11 mouse cellular contexts compared by ENCODE assay signal in the genomic region with DNA sequence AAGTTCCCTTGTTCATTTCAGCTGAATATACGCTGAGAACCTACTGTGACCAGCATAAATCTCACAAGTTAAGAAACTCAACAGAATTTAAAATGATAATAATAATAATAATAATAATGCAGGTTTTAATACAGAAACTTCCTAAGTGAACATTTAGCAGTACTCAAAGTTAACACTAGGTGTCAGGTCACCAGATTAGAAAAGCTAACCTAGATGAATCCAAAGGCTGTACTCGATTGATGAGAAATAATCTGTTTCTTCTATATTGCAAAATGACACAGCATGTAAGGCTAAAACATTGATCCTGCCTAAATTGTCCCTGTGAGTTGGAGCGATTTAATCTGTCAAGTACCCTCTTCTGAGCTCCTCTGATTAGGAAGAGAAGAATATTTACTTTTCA. TPM values are rescaled to one million over a fixed set of nuclear protein-coding genes. Genes with fewer than 3 reads are reported as not detected.
DNase-seq lines count a peak whose midpoint lies in the region; ATAC-seq lines count a peak whose summit lies in the region.
"Had no signal": no experiment of that assay in that cellular context is flagged by ENCODE, and none has a peak within 500 bp of the region (broad histone marks: within the 10 kb centered on the region; RNA-seq: fewer than 3 reads in every experiment).

No protein-coding gene starts in this region.

- DNase-seq in midbrain, embryonic 11.5 days (ENCODE audit: low spot score, missing footprints): peak; percentile 81
- peak; percentile 71 for DNase-seq in adipocyte (ENCODE audit: low spot score)
- DNase-seq in ovary, postnatal 14 days (ENCODE audit: low spot score): no peak
- DNase-seq in right cerebral cortex, postnatal 25 days: no peak

- no peak overlapping the region for H3K4me3 ChIP-seq in hindbrain, embryonic 13.5 days
- no peak overlapping the region for H3K4me3 ChIP-seq in hindbrain, embryonic 16.5 days (ENCODE audit: low read length)
- H3K4me3 ChIP-seq in midbrain, embryonic 11.5 days (ENCODE audit: low read depth, low read length): no peak overlapping the region
- H3K4me3 ChIP-seq in midbrain, embryonic 13.5 days (replicated peaks): no peak overlapping the region
- H3K4me3 ChIP-seq: embryonic facial prominence, embryonic 15.5 days; kidney, embryonic 15.5 days; neural tube, embryonic 12.5 days had no signal

- no peaks in the 10 kb centered on the region for H3K4me1 ChIP-seq in hindbrain, embryonic 13.5 days (replicated peaks)
- H3K4me1 ChIP-seq in hindbrain, embryonic 16.5 days (ENCODE audit: control insufficient read depth, insufficient read depth, low read depth, low read length): no peaks in the 10 kb centered on the region
- H3K4me1 ChIP-seq in midbrain, embryonic 11.5 days (ENCODE audit: control insufficient read depth, insufficient read depth, low read length): no peaks in the 10 kb centered on the region
- H3K4me1 ChIP-seq in midbrain, embryonic 13.5 days (replicated peaks): no peaks in the 10 kb centered on the region
- H3K4me1 ChIP-seq: embryonic facial prominence, embryonic 15.5 days; kidney, embryonic 15.5 days; neural tube, embryonic 12.5 days had no signal

- H3K9ac ChIP-seq in hindbrain, embryonic 13.5 days: no peak overlapping the region
- no peak overlapping the region for H3K9ac ChIP-seq in hindbrain, embryonic 16.5 days (ENCODE audit: low read depth, low read length)
- H3K9ac ChIP-seq in midbrain, embryonic 11.5 days (ENCODE audit: low read length): no peak overlapping the region
- H3K9ac ChIP-seq in midbrain, embryonic 13.5 days (replicated peaks): no peak overlapping the region
- H3K9ac ChIP-seq: embryonic facial prominence, embryonic 15.5 days; kidney, embryonic 15.5 days; neural tube, embryonic 12.5 days had no signal

- no peak overlapping the region for H3K27ac ChIP-seq in hindbrain, embryonic 13.5 days
- H3K27ac ChIP-seq in hindbrain, embryonic 16.5 days (ENCODE audit: low read depth, low read length): no peak overlapping the region
- H3K27ac ChIP-seq in midbrain, embryonic 11.5 days (ENCODE audit: low read depth, low read length): no peak overlapping the region
- no peak overlapping the region for H3K27ac ChIP-seq in midbrain, embryonic 13.5 days
- H3K27ac ChIP-seq: embryonic facial prominence, embryonic 15.5 days; kidney, embryonic 15.5 days; neural tube, embryonic 12.5 days had no signal

- H3K27me3 ChIP-seq in hindbrain, embryonic 13.5 days: no peaks in the 10 kb centered on the region
- H3K27me3 ChIP-seq in hindbrain, embryonic 16.5 days (replicated peaks; ENCODE audit: control insufficient read depth, insufficient read depth, low read length): no peaks in the 10 kb centered on the region
- H3K27me3 ChIP-seq in midbrain, embryonic 11.5 days (ENCODE audit: control insufficient read depth, insufficient read depth, low read length): no peaks in the 10 kb centered on the region
- H3K27me3 ChIP-seq in midbrain, embryonic 13.5 days: no peaks in the 10 kb centered on the region
- H3K27me3 ChIP-seq: embryonic facial prominence, embryonic 15.5 days; kidney, embryonic 15.5 days; neural tube, embryonic 12.5 days had no signal

- no peaks in the 10 kb centered on the region for H3K9me3 ChIP-seq in hindbrain, embryonic 13.5 days
- no peaks in the 10 kb centered on the region for H3K9me3 ChIP-seq in hindbrain, embryonic 16.5 days (ENCODE audit: control insufficient read depth, low read length)
- H3K9me3 ChIP-seq in midbrain, embryonic 11.5 days (ENCODE audit: control insufficient read depth, low read length): no peaks in the 10 kb centered on the region
- no peaks in the 10 kb centered on the region for H3K9me3 ChIP-seq in midbrain, embryonic 13.5 days
- H3K9me3 ChIP-seq: embryonic facial prominence, embryonic 15.5 days; kidney, embryonic 15.5 days; neural tube, embryonic 12.5 days had no signal

- no peaks in the 10 kb centered on the region for H3K36me3 ChIP-seq in hindbrain, embryonic 13.5 days
- no peaks in the 10 kb centered on the region for H3K36me3 ChIP-seq in hindbrain, embryonic 16.5 days (ENCODE audit: control insufficient read depth, insufficient read depth, low read length)
- no peaks in the 10 kb centered on the region for H3K36me3 ChIP-seq in midbrain, embryonic 11.5 days (ENCODE audit: control insufficient read depth, insufficient read depth, low read length)
- no peaks in the 10 kb centered on the region for H3K36me3 ChIP-seq in midbrain, embryonic 13.5 days
- H3K36me3 ChIP-seq: embryonic facial prominence, embryonic 15.5 days; kidney, embryonic 15.5 days; neural tube, embryonic 12.5 days had no signal

- H3K4me2 ChIP-seq in hindbrain, embryonic 13.5 days: no peak overlapping the region
- no peak overlapping the region for H3K4me2 ChIP-seq in hindbrain, embryonic 16.5 days (ENCODE audit: low read length)
- H3K4me2 ChIP-seq in midbrain, embryonic 11.5 days: no peak overlapping the region
- H3K4me2 ChIP-seq in midbrain, embryonic 13.5 days (replicated peaks): no peak overlapping the region
- H3K4me2 ChIP-seq: embryonic facial prominence, embryonic 15.5 days; kidney, embryonic 15.5 days; neural tube, embryonic 12.5 days had no signal

- WGBS in hindbrain, embryonic 13.5 days: 48% methylated on average over 3 of the region's 3 CpGs
- 40% methylated on average over 3 of the region's 3 CpGs for WGBS in hindbrain, embryonic 16.5 days
- WGBS in midbrain, embryonic 11.5 days: 46% methylated on average over 3 of the region's 3 CpGs
- WGBS in midbrain, embryonic 13.5 days: 43% methylated on average over 3 of the region's 3 CpGs

- 0 out of 2 replicates have a peak, but pooled peaks have one; percentile 49 for ATAC-seq in hindbrain, embryonic 13.5 days (ENCODE audit: low FRiP score)
- no peak for ATAC-seq in hindbrain, embryonic 16.5 days
- ATAC-seq in midbrain, embryonic 11.5 days (ENCODE audit: low FRiP score): no peak
- ATAC-seq in midbrain, embryonic 13.5 days: no peak
- 0 out of 2 replicates have a peak, but pooled peaks have one; percentile 62 for ATAC-seq in megakaryocyte-erythroid progenitor cell, adult 5-6 weeks (replicated peaks; ENCODE audit: low FRiP score, low TSS enrichment, poor library complexity, severe bottlenecking)

RNA-seq across cellular contexts. Expression of gene Cav1, which starts 56.6 kb away (rescaled TPM):
- polyA plus RNA-seq in hindbrain, embryonic 13.5 days (2015; fragmentation: Nextera tagmentation; extraction: Ambion mirVana): 19.6 and 19.8 TPM in 2 replicates
- polyA plus RNA-seq in hindbrain, embryonic 16.5 days (2015; fragmentation: Nextera tagmentation; extraction: Ambion mirVana): 45.8 and 46.0 TPM in 2 replicates
- polyA plus RNA-seq in midbrain, embryonic 11.5 days (2014; fragmentation: Nextera tagmentation; extraction: Ambion mirVana): 9.8 and 12.1 TPM in 2 replicates
- polyA plus RNA-seq in midbrain, embryonic 13.5 days (2015; fragmentation: Nextera tagmentation; extraction: Ambion mirVana): 9.6 and 11.7 TPM in 2 replicates
- total RNA-seq in megakaryocyte-erythroid progenitor cell, adult 5-6 weeks (2014; fragmentation: Nextera tagmentation): not detected in 2 replicates
- not detected in 2 replicates for total RNA-seq in megakaryocyte-erythroid progenitor cell, adult 5-6 weeks (2017)

Comparison
In these comparisons a context has a peak if more than half of its experiments do, and no peak if none do; other contexts are left out.
1. ATAC-seq: peak in hindbrain, embryonic 13.5 days (single experiment) and megakaryocyte-erythroid progenitor cell, adult 5-6 weeks (single experiment); none in hindbrain, embryonic 16.5 days (single experiment), midbrain, embryonic 11.5 days (single experiment) and midbrain, embryonic 13.5 days (single experiment).
2. DNase-seq: peak in midbrain, embryonic 11.5 days (single experiment) and adipocyte (single experiment); none in ovary, postnatal 14 days (single experiment) and right cerebral cortex, postnatal 25 days (single experiment).